Mouse (Mus musculus) granulocyte monocyte progenitor cell, adult 5-6 weeks (primary cell): Measurements from ENCODE around the gene H2afx. TPM values are rescaled to one million over a fixed set of nuclear protein-coding genes. Genes with fewer than 3 reads are reported as not detected.
"Not testable (repeated sequence)": the region's sequence is repeated elsewhere in the genome, so short reads cannot be mapped to it uniquely, and the experiment has no call there.

Experiments
- ATAC-seq: replicated peaks from 2 replicates; pipeline ENCODE4 v1.8.0; 2016; ENCODE audit warnings: mild to moderate bottlenecking, moderate TSS enrichment, inconsistent platforms; ENCODE audit not compliant: poor library complexity, severe bottlenecking
- total RNA-seq, 2 experiments: library from RNA; stranded (forward) in 1 of 2; stranded (reverse) in 1 of 2; fragments of 200-712, 200-1000 nt in 1 of 2; fragments of >200 nt in 1 of 2; fragmentation: Nextera tagmentation in 1 of 2; gene quantifications; 2 replicates each; pipeline ENCODE4 v1.2.3; 2014 to 2017

H2afx gene
- total RNA-seq, 2 experiments from 2014 or later: 96.9 to 423 TPM

GRCm38 (mm10) chr9:44376141-44376540 is 41.6 kb downstream of the H2afx start:
- no peak for ATAC-seq

GRCm38 (mm10) chr9:44377335-44377734 is 42.8 kb downstream of the H2afx start:
- ATAC-seq: not testable (repeated sequence)

- ATAC-seq: no peak
These were observed 43.7 kb downstream of the H2afx start for GRCm38 (mm10) chr9:44378153-44378730.

- peak; percentile 92 for ATAC-seq
These were observed 44.8 kb downstream of the H2afx start, which contains the start of gene Hyou1 for GRCm38 (mm10) chr9:44379054-44379834. TSS of gene Hyou1 (plus strand) at chr9:44379490.

GRCm38 (mm10) chr9:44379862-44380261 is 45.4 kb downstream of the H2afx start:
- no peak for ATAC-seq

- no peak for ATAC-seq
These were observed 50.1 kb downstream of the H2afx start for GRCm38 (mm10) chr9:44384596-44384995.

Other genes with a start within 250 kb of the H2afx start
- not detected in 2 replicates for gene Mfrp, start 233.0 kb upstream of the H2afx start, total RNA-seq (2014; fragmentation: Nextera tagmentation)
- gene Mfrp, start 233.0 kb upstream of the H2afx start, total RNA-seq (2017): 0.15 TPM in 1 of 2 replicates, not detected in the other
- gene C1qtnf5, start 227.4 kb upstream of the H2afx start, total RNA-seq (2014; fragmentation: Nextera tagmentation): not detected in 2 replicates
- gene C1qtnf5, start 227.4 kb upstream of the H2afx start, total RNA-seq (2017): not detected in 2 replicates
- gene Gm49380, start 221.2 kb upstream of the H2afx start, total RNA-seq (2014; fragmentation: Nextera tagmentation): not detected in 2 replicates
- not detected in 2 replicates for gene Gm49380, start 221.2 kb upstream of the H2afx start, total RNA-seq (2017)
- gene Rnf26, start 221.2 kb upstream of the H2afx start, total RNA-seq (2014; fragmentation: Nextera tagmentation): 44.9 and 55.6 TPM in 2 replicates
- gene Rnf26, start 221.2 kb upstream of the H2afx start, total RNA-seq (2017): 17.8 and 19.3 TPM in 2 replicates
- not detected in 2 replicates for gene Mcam, start 200.2 kb upstream of the H2afx start, total RNA-seq (2014; fragmentation: Nextera tagmentation)
- 0.47 and 1.7 TPM in 2 replicates for gene Mcam, start 200.2 kb upstream of the H2afx start, total RNA-seq (2017)
- gene Cbl, start 100.6 kb upstream of the H2afx start, total RNA-seq (2014; fragmentation: Nextera tagmentation): 89.7 and 108 TPM in 2 replicates
- 40.3 and 42.9 TPM in 2 replicates for gene Cbl, start 100.6 kb upstream of the H2afx start, total RNA-seq (2017)
- not detected in 2 replicates for gene Ccdc153, start 94.0 kb upstream of the H2afx start, total RNA-seq (2014; fragmentation: Nextera tagmentation)
- gene Ccdc153, start 94.0 kb upstream of the H2afx start, total RNA-seq (2017): not detected in 2 replicates
- gene Pdzd3, start 83.2 kb upstream of the H2afx start, total RNA-seq (2014; fragmentation: Nextera tagmentation): not detected in 2 replicates
- gene Pdzd3, start 83.2 kb upstream of the H2afx start, total RNA-seq (2017): 0.22 TPM in 1 of 2 replicates, not detected in the other
- gene Nlrx1, start 66.1 kb upstream of the H2afx start, total RNA-seq (2014; fragmentation: Nextera tagmentation): 4.9 and 11.1 TPM in 2 replicates
- 7.3 and 8.4 TPM in 2 replicates for gene Nlrx1, start 66.1 kb upstream of the H2afx start, total RNA-seq (2017)
- 0.21 TPM in 1 of 2 replicates, not detected in the other for gene Abcg4, start 46.1 kb upstream of the H2afx start, total RNA-seq (2014; fragmentation: Nextera tagmentation)
- gene Abcg4, start 46.1 kb upstream of the H2afx start, total RNA-seq (2017): not detected in 2 replicates
- gene Hinfp, start 29.0 kb upstream of the H2afx start, total RNA-seq (2014; fragmentation: Nextera tagmentation): 12.7 TPM in 2 replicates
- gene Hinfp, start 29.0 kb upstream of the H2afx start, total RNA-seq (2017): 11.6 and 12.2 TPM in 2 replicates
- 8.3 and 17.5 TPM in 2 replicates for gene C2cd2l, start 14.4 kb upstream of the H2afx start, total RNA-seq (2014; fragmentation: Nextera tagmentation)
- 4.2 and 5.9 TPM in 2 replicates for gene C2cd2l, start 14.4 kb upstream of the H2afx start, total RNA-seq (2017)
- 41.0 and 48.8 TPM in 2 replicates for gene Dpagt1, start 8.7 kb upstream of the H2afx start, total RNA-seq (2014; fragmentation: Nextera tagmentation)
- gene Dpagt1, start 8.7 kb upstream of the H2afx start, total RNA-seq (2017): 18.2 and 26.4 TPM in 2 replicates
- 64.3 and 92.6 TPM in 2 replicates for gene Hmbs, start 9.5 kb downstream of the H2afx start, total RNA-seq (2014; fragmentation: Nextera tagmentation)
- gene Hmbs, start 9.5 kb downstream of the H2afx start, total RNA-seq (2017): 32.2 and 47.4 TPM in 2 replicates
- 25.8 and 27.1 TPM in 2 replicates for gene Vps11, start 27.0 kb downstream of the H2afx start, total RNA-seq (2014; fragmentation: Nextera tagmentation)
- gene Vps11, start 27.0 kb downstream of the H2afx start, total RNA-seq (2017): 21.1 and 21.5 TPM in 2 replicates
- gene Hyou1, start 44.8 kb downstream of the H2afx start, total RNA-seq (2014; fragmentation: Nextera tagmentation): 126 and 142 TPM in 2 replicates
- gene Hyou1, start 44.8 kb downstream of the H2afx start, total RNA-seq (2017): 187 and 212 TPM in 2 replicates
- gene Slc37a4, start 62.2 kb downstream of the H2afx start, total RNA-seq (2014; fragmentation: Nextera tagmentation): 32.3 and 35.5 TPM in 2 replicates
- 33.5 and 34.2 TPM in 2 replicates for gene Slc37a4, start 62.2 kb downstream of the H2afx start, total RNA-seq (2017)
- 4,415 and 4,988 TPM in 2 replicates for gene Rps25, start 72.4 kb downstream of the H2afx start, total RNA-seq (2014; fragmentation: Nextera tagmentation)
- gene Rps25, start 72.4 kb downstream of the H2afx start, total RNA-seq (2017): 2,316 and 2,478 TPM in 2 replicates
- gene Trappc4, start 72.9 kb downstream of the H2afx start, total RNA-seq (2014; fragmentation: Nextera tagmentation): 52.2 and 78.5 TPM in 2 replicates
- 37.7 and 39.6 TPM in 2 replicates for gene Trappc4, start 72.9 kb downstream of the H2afx start, total RNA-seq (2017)
- 22.4 and 46.8 TPM in 2 replicates for gene Ccdc84, start 83.9 kb downstream of the H2afx start, total RNA-seq (2014; fragmentation: Nextera tagmentation)
- 22.5 and 45.1 TPM in 2 replicates for gene Ccdc84, start 83.9 kb downstream of the H2afx start, total RNA-seq (2017)
- not detected in 2 replicates for gene Foxr1, start 106.4 kb downstream of the H2afx start, total RNA-seq (2014; fragmentation: Nextera tagmentation)
- not detected in 2 replicates for gene Foxr1, start 106.4 kb downstream of the H2afx start, total RNA-seq (2017)
- gene Upk2, start 120.3 kb downstream of the H2afx start, total RNA-seq (2014; fragmentation: Nextera tagmentation): not detected in 2 replicates
- gene Upk2, start 120.3 kb downstream of the H2afx start, total RNA-seq (2017): not detected in 2 replicates
- 8.7 and 13.0 TPM in 2 replicates for gene Bcl9l, start 148.1 kb downstream of the H2afx start, total RNA-seq (2014; fragmentation: Nextera tagmentation)
- 1.6 and 2.6 TPM in 2 replicates for gene Bcl9l, start 148.1 kb downstream of the H2afx start, total RNA-seq (2017)
- not detected in 2 replicates for gene Cxcr5, start 227.2 kb downstream of the H2afx start, total RNA-seq (2014; fragmentation: Nextera tagmentation)
- gene Cxcr5, start 227.2 kb downstream of the H2afx start, total RNA-seq (2017): not detected in 2 replicates